Mouse (Mus musculus) embryonic facial prominence, embryonic 11.5 days (tissue): ENCODE measurements at regions not wholly inside any gene's neighbourhood (a gene's known extent, or its start where the extent isn't known, plus 50 kb on each side); places are given as distances from the start of the nearest gene placed in this dataset.

ENCODE experiments used
- ATAC-seq: fragments of 200-750 bp; cut with Nextera tagmentation; replicated peaks from 2 replicates; pipeline ENCODE4 v1.8.0; 2017; ENCODE audit warnings: low read depth; ENCODE audit not compliant: insufficient number of reproducible peaks, low FRiP score, low TSS enrichment
- DNase-seq: peaks from one replicate; pipeline ENCODE4 v3.0.0-alpha.2; 2015; ENCODE audit warnings: low spot score
- H3K27ac ChIP-seq: fragments of 300-500 bp; sonication (generic); replicated peaks from 2 replicates; pipeline ENCODE4 v1.5.1; 2014; ENCODE audit warnings: mild to moderate bottlenecking, low read depth, low read length, control low read depth
- H3K27me3 ChIP-seq: fragments of 300-500 bp; sonication (generic); 2 replicates; pipeline ENCODE4 v1.6.1; 2014; ENCODE audit warnings: mild to moderate bottlenecking, low read length, moderate library complexity, mixed read lengths; ENCODE audit not compliant: control insufficient read depth, insufficient read depth
- H3K36me3 ChIP-seq: fragments of 300-500 bp; sonication (generic); replicated peaks from 2 replicates; pipeline ENCODE4 v1.6.1; 2014; ENCODE audit warnings: low read depth, mild to moderate bottlenecking, low read length, moderate library complexity, mixed read lengths; ENCODE audit not compliant: control insufficient read depth, insufficient read depth
- H3K4me1 ChIP-seq: fragments of 300-500 bp; sonication (generic); 2 replicates; pipeline ENCODE4 v1.6.1; 2014; ENCODE audit warnings: low read length, mixed read lengths; ENCODE audit not compliant: control insufficient read depth, insufficient read depth
- H3K4me2 ChIP-seq: fragments of 300-500 bp; sonication (generic); 2 replicates; pipeline ENCODE4 v1.6.1; 2014; ENCODE audit warnings: low read depth, mild to moderate bottlenecking, control low read depth, low read length, moderate library complexity
- H3K4me3 ChIP-seq: fragments of 300-500 bp; sonication (generic); 2 replicates; pipeline ENCODE4 v1.5.1; 2014; ENCODE audit warnings: low read depth, low read length, control low read depth
- H3K9ac ChIP-seq: fragments of 300-500 bp; sonication (generic); replicated peaks from 2 replicates; pipeline ENCODE4 v1.6.1; 2014; ENCODE audit warnings: mild to moderate bottlenecking, control low read depth, low read length
- H3K9me3 ChIP-seq: fragments of 300-500 bp; sonication (generic); replicated peaks from 2 replicates; pipeline ENCODE4 v1.6.1; 2016; ENCODE audit warnings: mild to moderate bottlenecking, low read length, inconsistent platforms, mixed read lengths; ENCODE audit not compliant: control insufficient read depth
- WGBS: fragments of 180-500 bp; shearing (Covaris S2); extraction: QIAGEN DNeasy Blood & Tissue Kit; methylation state at CpG from one replicate; pipeline ENCODE4 v1.1.7; 2014; 5-methylcytosine and 5-hydroxymethylcytosine counted together

GRCm38 (mm10) chr12:25311728-25312127 is 214.8 kb upstream of the Id2 start:
- no peak for ATAC-seq
- 86% methylated on average over 7 of the region's 7 CpGs for WGBS

GRCm38 (mm10) chr12:25310293-25310946 is 213.5 kb upstream of the Id2 start:
- WGBS = 51% methylated on average over 6 of the region's 6 CpGs
- ATAC-seq (no peak), DNase-seq (peak; percentile 35)
- Histone ChIP-seq H3K4me3 (no peak overlapping the region), H3K27ac (no peak overlapping the region), H3K9me3 (no peaks in the 10 kb centered on the region), H3K4me1 (no peaks in the 10 kb centered on the region), H3K4me2 (no peak overlapping the region), H3K36me3 (no peaks in the 10 kb centered on the region), H3K9ac (no peak overlapping the region), H3K27me3 (no peaks in the 10 kb centered on the region)

More at GRCm38 (mm10) chr12:25311728-25312127, 214.8 kb upstream of the Id2 start:
- no peaks in the 10 kb centered on the region for H3K9me3 ChIP-seq
- H3K4me2 ChIP-seq = no peak overlapping the region
- no peak overlapping the region for H3K4me3 ChIP-seq
- H3K4me1 ChIP-seq = no peaks in the 10 kb centered on the region
- no peak overlapping the region for H3K9ac ChIP-seq
- no peak for DNase-seq
- no peak overlapping the region for H3K27ac ChIP-seq
- H3K36me3 ChIP-seq = no peaks in the 10 kb centered on the region
- H3K27me3 ChIP-seq = no peaks in the 10 kb centered on the region

- WGBS = 96% methylated on average over 6 of the region's 6 CpGs
- Histone ChIP-seq H3K4me2 (no peak overlapping the region), H3K9me3 (no peaks in the 10 kb centered on the region), H3K4me3 (no peak overlapping the region), H3K27ac (no peak overlapping the region), H3K36me3 (no peaks in the 10 kb centered on the region), H3K4me1 (no peaks in the 10 kb centered on the region), H3K9ac (no peak overlapping the region), H3K27me3 (no peaks in the 10 kb centered on the region)
- no peak for ATAC-seq
- no peak for DNase-seq
These were observed 212.3 kb upstream of the Id2 start for GRCm38 (mm10) chr12:25309234-25309633.

DNA sequence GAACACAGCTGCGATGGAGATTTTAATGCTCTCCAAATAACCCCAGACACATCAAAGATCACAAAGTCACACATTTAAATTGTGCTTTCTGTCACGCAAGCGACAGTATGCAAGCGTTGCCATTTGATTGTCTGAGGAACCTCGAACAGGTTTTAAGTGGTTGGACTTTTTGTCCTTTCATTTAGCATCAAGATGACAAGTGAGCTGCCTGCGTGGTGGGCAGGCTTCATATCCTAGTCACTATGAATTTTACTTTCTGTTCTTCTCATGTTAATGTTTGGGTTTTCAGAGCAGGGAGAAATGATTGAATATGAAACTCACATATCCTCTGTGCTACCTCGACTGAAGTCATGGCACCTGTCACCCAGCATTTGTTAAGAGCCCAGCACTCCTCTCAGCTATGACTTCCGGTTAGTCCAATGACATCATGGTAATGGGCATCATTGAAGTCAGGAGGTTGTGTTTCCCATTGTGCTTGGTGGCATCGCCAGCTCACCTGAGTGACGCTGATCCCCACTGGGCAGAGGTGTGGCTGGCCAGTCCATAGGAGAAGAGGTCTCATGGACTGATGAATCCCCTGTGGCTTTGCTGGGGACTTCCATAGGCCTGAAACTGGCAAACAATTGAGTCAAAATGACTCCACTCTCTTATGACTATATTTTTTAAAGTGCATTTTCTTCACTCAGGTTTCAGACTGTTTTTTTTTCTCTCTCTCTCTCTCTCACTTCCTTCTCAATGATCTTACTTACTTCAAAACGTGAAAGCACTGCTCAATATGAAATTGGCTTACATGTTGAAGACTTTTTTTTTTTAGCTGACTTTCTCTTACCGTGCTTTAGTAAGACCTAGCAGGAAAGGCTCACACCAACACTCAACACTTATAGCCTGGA is 209.1 kb upstream of the Id2 start:
- WGBS = 88% methylated on average over 12 of the region's 12 CpGs
- no peak overlapping the region for H3K9ac ChIP-seq
- no peaks in the 10 kb centered on the region for H3K4me1 ChIP-seq
- no peak overlapping the region for H3K4me3 ChIP-seq
- no peaks in the 10 kb centered on the region for H3K27me3 ChIP-seq
- H3K4me2 ChIP-seq = no peak overlapping the region
- H3K36me3 ChIP-seq = no peaks in the 10 kb centered on the region
- DNase-seq = no peak
- no peak overlapping the region for H3K27ac ChIP-seq
- no peaks in the 10 kb centered on the region for H3K9me3 ChIP-seq
- no peak for ATAC-seq

DNA sequence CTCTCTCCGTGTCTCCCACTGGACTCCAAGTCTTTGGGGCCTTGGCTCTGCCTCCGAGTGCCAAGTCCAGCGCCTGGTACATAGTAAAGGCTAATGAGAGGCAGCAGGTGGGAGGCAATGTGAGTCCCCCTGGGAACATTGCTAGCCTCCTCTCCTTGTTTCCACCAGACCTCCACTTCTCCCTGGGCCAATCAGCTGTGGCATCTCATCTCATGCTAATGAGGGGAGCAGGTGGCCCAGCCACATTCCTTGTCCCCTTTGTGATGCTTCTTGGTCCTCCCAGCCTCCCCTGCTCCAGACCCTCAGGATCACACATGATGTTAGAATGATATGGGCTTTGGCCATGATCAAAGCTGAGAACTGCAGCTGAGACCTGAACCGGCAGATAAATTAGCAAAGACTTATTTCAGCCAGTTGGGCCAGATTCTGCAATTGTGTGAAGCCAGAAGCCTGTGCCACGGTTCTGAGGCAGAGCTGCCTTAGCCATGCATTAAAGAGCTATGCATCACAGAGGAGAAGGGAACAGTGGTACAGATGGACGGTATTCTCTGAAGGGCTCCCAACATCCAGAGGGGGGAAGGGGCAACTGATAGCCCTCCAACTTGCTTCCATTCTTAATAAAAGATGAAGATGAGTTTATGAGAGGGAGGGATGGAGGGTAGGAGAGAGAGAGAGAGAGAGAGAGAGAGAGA is 208.0 kb upstream of the Id2 start:
- no peak overlapping the region for H3K9ac ChIP-seq
- WGBS = 58% methylated on average over 6 of the region's 6 CpGs
- ATAC-seq = no peak; the same call in 1 of the 2 replicates
- no peaks in the 10 kb centered on the region for H3K36me3 ChIP-seq
- H3K4me3 ChIP-seq = no peak overlapping the region
- H3K27ac ChIP-seq = no peak overlapping the region
- no peak for DNase-seq
- H3K4me2 ChIP-seq = no peak overlapping the region
- H3K4me1 ChIP-seq = no peaks in the 10 kb centered on the region
- H3K27me3 ChIP-seq = no peaks in the 10 kb centered on the region
- no peaks in the 10 kb centered on the region for H3K9me3 ChIP-seq

GRCm38 (mm10) chr12:25303500-25304050 is 206.6 kb upstream of the Id2 start:
- no peaks in the 10 kb centered on the region for H3K9me3 ChIP-seq
- H3K27me3 ChIP-seq = no peaks in the 10 kb centered on the region
- WGBS = 50% methylated on average over 7 of the region's 7 CpGs
- DNase-seq = no peak
- H3K27ac ChIP-seq = no peak overlapping the region
- no peaks in the 10 kb centered on the region for H3K36me3 ChIP-seq
- no peak overlapping the region for H3K9ac ChIP-seq
- no peak overlapping the region for H3K4me2 ChIP-seq
- no peak overlapping the region for H3K4me3 ChIP-seq
- ATAC-seq = no peak
- no peaks in the 10 kb centered on the region for H3K4me1 ChIP-seq

DNA sequence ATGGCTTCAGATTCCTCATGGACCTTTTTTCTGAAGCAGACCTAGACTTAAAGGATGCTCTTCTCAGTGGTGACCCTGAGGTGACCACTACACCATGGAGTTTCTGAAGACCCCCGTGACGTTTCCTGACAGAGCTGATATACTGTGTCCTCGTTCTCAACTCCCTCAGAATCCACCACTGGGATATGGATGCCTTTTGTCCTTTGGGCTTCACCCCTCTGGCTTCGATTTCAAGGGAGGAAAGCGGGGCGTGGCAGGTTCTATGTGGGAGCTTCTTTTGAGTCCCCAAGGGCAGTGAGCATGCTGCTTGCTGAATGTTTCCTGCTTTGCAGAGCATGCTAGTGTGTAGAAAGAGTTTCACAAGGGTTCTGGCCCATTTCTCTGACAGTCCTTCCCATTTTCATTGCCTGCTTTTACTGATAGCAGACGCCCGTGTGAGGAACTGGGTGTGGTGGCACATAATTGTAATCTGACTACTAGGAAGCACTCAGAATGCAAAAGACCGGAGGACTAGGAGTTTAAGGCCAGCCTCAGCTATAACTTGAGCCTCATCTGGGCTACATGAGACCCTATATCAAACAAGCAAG is 204.0 kb upstream of the Id2 start:
- H3K4me1 ChIP-seq = no peaks in the 10 kb centered on the region
- ATAC-seq = no peak
- H3K27me3 ChIP-seq = no peaks in the 10 kb centered on the region
- 65% methylated on average over 9 of the region's 9 CpGs for WGBS
- H3K4me2 ChIP-seq = no peak overlapping the region
- H3K4me3 ChIP-seq = no peak overlapping the region
- no peak overlapping the region for H3K9ac ChIP-seq
- no peak overlapping the region for H3K27ac ChIP-seq
- no peaks in the 10 kb centered on the region for H3K9me3 ChIP-seq
- DNase-seq = no peak
- H3K36me3 ChIP-seq = no peaks in the 10 kb centered on the region
